9 mouse cellular contexts compared by ENCODE assay signal in genomic region chr2:129879817-129880216, GRCm38 (mm10).
A peak's percentile ranks its signal among the peaks of the same experiment; 100 is the strongest.
DNase-seq lines count a peak whose midpoint lies in the region; ATAC-seq and TF ChIP-seq lines count a peak whose summit lies in the region.
"Had no signal": no experiment of that assay in that cellular context is flagged by ENCODE, and none has a peak within 500 bp of the region (broad histone marks: within the 10 kb centered on the region; RNA-seq: fewer than 3 reads in every experiment).

No protein-coding gene starts in this region.

- DNase-seq in B cell, adult 2 months: peak; percentile 40
- DNase-seq in MN1 (ENCODE audit: low spot score): peak; percentile 13
- DNase-seq in cerebellum, postnatal 10 days: peak; percentile 76 to 80
- DNase-seq in gastrocnemius, adult 2 months: peak; percentile 38
- peak; percentile 85 for DNase-seq in layer of hippocampus, adult 11-12 months (ENCODE audit: low spot score)
- peak; percentile 42 for DNase-seq in lung, postnatal 14 days
- peak; percentile 75 for DNase-seq in retina, postnatal 1 day

- TF ChIP-seq CTCF in gastrocnemius, adult 2 months (IDR thresholded peaks at IDR 0.05): peak; percentile 71

- intact Hi-C loops in gastrocnemius, adult 2 months (cut with DNase I): loop anchor here (10.0 kb wide), 1 partner anchor 295 kb away; the partner anchor contains the start of gene Snrpb

- no peak overlapping the region for H3K27ac ChIP-seq in gastrocnemius, adult 2 months

- H3K4me3 ChIP-seq in gastrocnemius, adult 2 months: no peak overlapping the region
- H3K4me3 ChIP-seq: erythroblast, embryonic 14.5 days had no signal

- ATAC-seq in erythroid progenitor cell, adult 5-6 weeks (replicated peaks; ENCODE audit: low FRiP score, poor library complexity, severe bottlenecking): no peak

Comparison
In these comparisons a context has a peak if more than half of its experiments do, and no peak if none do; other contexts are left out.
1. DNase-seq: peak in every context shown above with its lines; median percentile 85 in layer of hippocampus, adult 11-12 months; 78 in cerebellum, postnatal 10 days; 75 in retina, postnatal 1 day; 42 in lung, postnatal 14 days; 40 in B cell, adult 2 months; 38 in gastrocnemius, adult 2 months; 13 in MN1.